Mouse (Mus musculus) embryo, embryonic 11 days (tissue): Measurements from ENCODE around the gene Dcun1d1.

Experiments used
- DNase-seq: peaks from one replicate; pipeline ENCODE4 v3.0.0-alpha.2; 2015

The Dcun1d1 gene

DNA sequence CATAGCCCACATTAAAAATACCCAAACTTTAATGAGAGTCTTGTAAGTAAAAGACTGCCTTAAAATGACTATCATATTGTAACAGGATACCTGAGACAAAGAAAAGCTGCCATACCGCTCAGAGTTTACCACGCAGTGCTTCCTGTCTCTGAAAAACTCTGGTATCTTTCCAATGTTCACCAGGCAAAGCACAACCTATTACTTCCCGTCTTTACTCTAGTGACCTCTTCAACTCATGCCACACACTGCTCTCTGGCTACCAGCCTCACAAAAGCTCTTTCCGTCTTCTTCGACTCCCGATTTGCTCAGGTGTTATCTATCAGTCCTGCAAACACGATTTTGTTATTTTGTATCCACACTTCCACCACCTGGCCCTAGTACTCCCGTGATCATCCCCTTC is 7.4 kb downstream of the Dcun1d1 start:
- no peak for DNase-seq

DNA sequence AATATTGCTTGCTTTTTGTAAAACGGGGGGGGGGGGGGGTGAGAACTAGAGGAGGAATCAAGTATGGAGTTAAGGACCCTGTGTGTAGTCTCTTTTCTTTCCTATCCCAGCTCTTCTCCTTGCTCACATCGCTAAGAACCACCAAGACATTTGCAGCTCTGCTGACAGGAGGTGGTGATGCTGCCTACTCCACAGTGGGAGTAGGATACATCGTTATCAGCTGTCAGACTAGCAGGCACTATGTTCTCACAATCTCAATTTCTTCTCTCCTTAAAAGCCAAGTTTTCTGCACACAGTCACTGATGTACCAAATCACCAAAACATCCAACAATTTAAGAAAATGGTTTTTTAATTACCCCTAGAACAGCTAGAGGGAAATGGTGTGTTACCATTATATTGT is 7.8 kb downstream of the Dcun1d1 start:
- DNase-seq: no peak

GRCm38 (mm10) chr3:35925852-35926251 is 11.4 kb downstream of the Dcun1d1 start:
- DNase-seq: no peak

- DNase-seq: no peak
These were observed 13.2 kb downstream of the Dcun1d1 start for GRCm38 (mm10) chr3:35924007-35924406.

- DNase-seq: no peak
These were observed 13.8 kb downstream of the Dcun1d1 start for GRCm38 (mm10) chr3:35923495-35923894.

DNA sequence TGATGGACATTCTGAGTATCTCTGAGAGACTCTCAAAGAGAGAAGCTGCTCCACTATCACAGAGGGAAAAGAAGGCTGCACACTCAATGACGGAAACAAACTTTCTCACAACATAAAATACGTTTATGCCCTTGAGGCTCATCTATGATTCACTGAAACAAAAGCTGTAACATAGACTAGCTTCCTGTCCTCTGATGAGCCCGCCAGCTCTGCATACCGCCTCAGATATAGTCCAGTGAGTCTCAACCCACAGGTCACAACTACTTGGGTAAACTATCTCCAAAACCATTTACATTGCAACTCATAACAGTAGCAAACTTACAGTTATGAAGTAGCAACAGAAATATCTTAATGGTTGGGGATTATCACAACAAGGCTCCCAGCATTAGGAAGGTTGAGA is 14.7 kb downstream of the Dcun1d1 start:
- DNase-seq: no peak

DNA sequence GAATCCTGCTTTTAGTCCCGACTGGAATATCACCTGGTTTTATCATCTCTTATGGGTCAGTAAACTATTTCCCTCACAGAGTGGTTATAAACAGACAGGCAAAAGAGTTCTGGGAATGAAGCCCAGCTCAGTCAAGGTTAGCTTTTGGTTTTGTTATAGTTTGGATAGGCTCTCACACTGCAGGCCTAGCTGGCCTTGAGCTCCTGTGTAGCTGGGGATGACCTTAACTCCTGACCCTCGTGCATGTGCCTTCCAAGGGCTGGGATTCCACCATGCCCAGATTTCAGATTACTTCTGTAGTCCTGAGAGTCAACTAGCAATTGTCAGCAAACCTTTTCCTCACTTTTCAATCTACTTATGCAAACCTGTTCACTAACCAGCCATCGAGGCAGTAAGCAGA is 19.0 kb downstream of the Dcun1d1 start:
- DNase-seq: no peak

DNA sequence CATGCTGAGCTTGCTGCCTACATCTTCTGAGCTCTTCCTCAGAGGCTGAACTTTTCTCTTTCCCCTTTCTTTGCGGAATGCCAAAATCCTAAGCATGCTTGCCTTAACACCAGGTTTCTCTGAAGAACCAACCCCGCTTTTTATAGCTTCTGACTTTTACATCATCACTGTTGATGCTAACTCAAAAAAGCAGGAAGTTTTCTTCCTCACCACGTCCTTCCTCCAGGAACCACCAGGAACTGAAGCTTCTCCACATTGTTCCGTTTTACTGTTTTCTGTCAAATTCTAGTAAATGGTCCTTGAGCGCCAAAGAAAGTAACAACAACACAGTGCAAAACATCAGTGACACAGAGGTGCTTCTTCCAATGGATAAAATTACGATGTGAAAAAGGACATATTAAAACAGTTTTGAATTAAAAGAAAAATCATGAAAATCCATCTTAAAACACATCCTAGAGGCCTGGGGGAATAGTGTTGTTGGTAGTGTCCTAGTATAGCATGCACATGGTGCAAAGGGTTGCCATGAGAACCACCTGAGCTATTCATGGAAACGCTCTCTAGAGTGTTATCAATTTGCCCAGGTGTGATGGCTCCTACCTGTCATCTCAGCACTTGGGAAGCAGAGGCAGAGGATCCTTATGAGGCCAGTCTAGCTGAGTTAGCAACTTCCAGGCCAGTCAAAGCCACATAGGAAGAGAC is 28.1 kb downstream of the Dcun1d1 start:
- no peak for DNase-seq

DNA sequence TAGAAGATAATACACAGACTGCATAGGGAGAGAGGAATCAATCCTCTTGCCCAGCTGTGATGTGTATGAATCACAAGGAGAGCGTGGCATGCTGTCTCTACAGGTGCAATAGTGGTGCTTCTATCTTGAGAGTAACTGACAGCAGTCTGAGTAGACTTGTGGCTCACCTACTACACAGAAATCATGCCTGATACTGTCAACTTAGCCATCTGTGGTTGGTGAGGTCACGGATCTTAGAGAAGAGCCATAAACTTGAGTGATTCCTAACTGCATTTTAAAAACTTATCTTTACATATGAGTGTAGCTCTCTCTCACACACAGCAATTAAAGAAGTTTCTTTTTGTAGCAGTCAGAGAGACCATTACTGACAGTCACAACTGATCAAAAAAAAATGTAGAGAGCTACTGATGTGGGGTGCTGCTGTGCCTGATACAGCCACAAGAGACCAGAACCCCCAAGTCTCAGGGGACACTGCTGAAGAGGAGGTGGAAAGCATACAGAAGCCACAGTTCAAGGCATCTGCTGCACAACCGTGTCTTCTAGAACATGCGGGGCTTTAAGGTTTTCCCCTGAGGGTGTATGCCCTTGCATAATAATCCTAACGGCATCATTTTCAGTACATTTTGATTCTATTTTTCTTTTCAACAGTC is 36.6 kb downstream of the Dcun1d1 start:
- DNase-seq: no peak

- no peak for DNase-seq
These were observed 38.1 kb downstream of the Dcun1d1 start for GRCm38 (mm10) chr3:35899109-35899508.

DNA sequence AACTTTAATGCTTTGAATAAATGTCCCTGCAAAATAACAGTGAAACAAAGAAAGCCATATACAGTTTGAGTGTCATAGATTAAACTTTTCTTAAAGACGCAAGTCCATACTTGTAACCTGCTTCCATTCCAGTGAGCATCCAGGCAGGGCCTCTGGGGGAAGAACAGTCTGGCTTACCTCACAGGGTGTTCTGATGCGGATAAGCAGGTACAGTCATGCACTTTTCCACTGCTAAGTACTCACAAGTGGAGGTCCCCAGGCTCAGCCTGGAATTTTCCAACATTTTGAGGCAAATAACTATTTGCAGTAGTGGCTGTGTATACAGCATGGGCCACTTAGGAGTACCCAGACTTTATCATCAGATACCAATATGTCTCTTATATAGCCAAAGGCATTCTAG is 39.3 kb downstream of the Dcun1d1 start:
- no peak for DNase-seq

DNA sequence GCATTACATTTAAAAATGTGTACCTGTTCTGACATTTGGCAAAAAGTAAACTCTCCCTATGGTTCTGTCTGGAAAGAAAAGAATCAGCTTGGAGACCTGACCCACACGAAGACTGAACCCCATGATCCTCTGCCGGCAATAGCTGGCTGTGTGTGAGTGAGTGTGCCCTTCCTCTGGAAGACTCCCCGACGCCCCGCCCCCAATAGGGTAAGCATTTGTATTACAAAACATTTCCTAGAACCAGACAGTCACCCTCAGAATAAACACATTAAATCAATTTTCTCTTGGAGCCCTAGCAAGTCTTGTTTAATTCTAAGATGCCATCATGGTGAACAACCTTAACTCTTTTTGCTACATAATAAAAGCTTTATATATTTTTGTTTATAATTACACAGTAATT is 44.1 kb downstream of the Dcun1d1 start:
- no peak for DNase-seq

DNA sequence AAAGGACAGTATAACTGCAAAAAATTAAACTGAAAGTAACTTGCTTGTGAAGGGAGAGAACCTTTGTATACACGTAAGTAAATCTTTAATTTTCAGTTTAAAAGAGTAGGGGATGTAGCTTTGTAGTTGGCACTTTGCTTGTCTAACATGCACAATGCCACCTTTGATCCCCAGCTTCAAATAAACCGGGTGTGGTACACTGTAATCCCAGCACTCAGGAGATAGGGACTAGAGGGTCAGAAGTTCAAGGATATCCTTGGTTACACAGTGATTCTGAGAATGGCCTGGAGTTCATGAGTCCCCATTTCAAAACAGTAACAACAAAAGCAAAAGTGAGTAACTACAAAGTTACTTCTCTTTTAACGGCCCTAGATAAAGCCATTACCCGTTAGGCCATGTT is 46.1 kb downstream of the Dcun1d1 start:
- no peak for DNase-seq

GRCm38 (mm10) chr3:35889531-35889930 is 47.7 kb downstream of the Dcun1d1 start:
- DNase-seq: no peak

- DNase-seq: no peak
These were observed 54.0 kb downstream of the Dcun1d1 start for GRCm38 (mm10) chr3:35883267-35883666.

DNA sequence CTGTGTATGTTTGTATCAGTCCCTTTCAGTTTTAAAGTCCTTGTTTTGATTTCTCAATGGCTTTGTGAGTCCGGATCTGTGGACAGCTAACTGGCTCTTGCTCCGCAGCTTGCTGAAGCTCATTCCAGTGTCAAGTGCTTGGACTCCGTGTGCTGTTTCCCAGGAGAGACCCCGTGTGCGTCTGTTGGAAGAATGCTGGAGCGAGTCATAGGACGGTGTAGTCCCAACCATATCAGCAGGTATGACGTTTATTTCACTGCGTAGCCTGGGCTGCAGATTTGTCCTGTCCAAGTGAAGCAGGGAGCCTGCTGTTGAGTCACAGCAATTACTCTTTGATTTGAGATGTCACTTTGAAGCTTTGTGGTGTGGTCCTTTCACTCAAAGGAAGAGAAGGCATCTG is 87.9 kb downstream of the Dcun1d1 start:
- no peak for DNase-seq
